Mouse (Mus musculus) stomach, embryonic 14.5 days (tissue): Measurements from ENCODE around the gene Sult2b1. TPM values are rescaled to one million over a fixed set of nuclear protein-coding genes. Genes with fewer than 3 reads are reported as not detected.

ENCODE experiments used
- ATAC-seq: fragments of 200-750 bp; cut with Nextera tagmentation; 2 replicates; pipeline ENCODE4 v1.8.0; 2017; ENCODE audit warnings: low read depth, moderate TSS enrichment; ENCODE audit not compliant: insufficient number of reproducible peaks, insufficient read depth, low FRiP score
- H3K27ac ChIP-seq: fragments of 300-500 bp; sonication (generic); 2 replicates; pipeline ENCODE4 v1.5.1; 2014; ENCODE audit warnings: mild to moderate bottlenecking, low read length, moderate library complexity, mixed read lengths
- H3K27me3 ChIP-seq: fragments of 300-500 bp; sonication (generic); 2 replicates; pipeline ENCODE4 v1.6.1; 2014; ENCODE audit warnings: low read length, control low read depth, mixed read lengths; ENCODE audit not compliant: control insufficient read depth, insufficient read depth
- H3K36me3 ChIP-seq: fragments of 300-500 bp; sonication (generic); 2 replicates; pipeline ENCODE4 v1.6.1; 2014; ENCODE audit warnings: mild to moderate bottlenecking, control low read depth, low read length, moderate library complexity, mixed read lengths; ENCODE audit not compliant: control insufficient read depth, insufficient read depth
- H3K4me1 ChIP-seq: fragments of 300-500 bp; sonication (generic); 2 replicates; pipeline ENCODE4 v1.6.1; 2014; ENCODE audit warnings: low read length, control low read depth, mixed read lengths; ENCODE audit not compliant: control insufficient read depth, insufficient read depth
- H3K4me2 ChIP-seq: fragments of 300-500 bp; sonication (generic); replicated peaks from 2 replicates; pipeline ENCODE4 v1.6.1; 2014; ENCODE audit warnings: low read depth, low read length, control low read depth
- H3K4me3 ChIP-seq: fragments of 300-500 bp; sonication (generic); 2 replicates; pipeline ENCODE4 v1.5.1; 2014; ENCODE audit warnings: low read depth, low read length, control low read depth
- H3K9ac ChIP-seq: fragments of 300-500 bp; sonication (generic); replicated peaks from 2 replicates; pipeline ENCODE4 v1.6.1; 2014; ENCODE audit warnings: low read depth, mild to moderate bottlenecking, control low read depth, low read length, moderate library complexity, mixed read lengths
- H3K9me3 ChIP-seq: fragments of 300-500 bp; sonication (generic); 2 replicates; pipeline ENCODE4 v1.6.1; 2016; ENCODE audit warnings: low read depth, low read length, control low read depth; ENCODE audit not compliant: control insufficient read depth
- WGBS: fragments of 180-500 bp; shearing (Covaris S2); extraction: QIAGEN DNeasy Blood & Tissue Kit; methylation state at CpG from one replicate; pipeline ENCODE4 v1.1.7; 2014; 5-methylcytosine and 5-hydroxymethylcytosine counted together
- polyA plus RNA-seq: library from polyadenylated mRNA; unstranded; fragments of >200 nt; fragmentation: Nextera tagmentation; extraction: Ambion mirVana; gene quantifications from 2 replicates; pipeline ENCODE4 v1.2.1, GENCODE M21; 2014

Sult2b1 gene
- polyA plus RNA-seq, 1 experiment from 2014 or later: 3.6 TPM

DNA sequence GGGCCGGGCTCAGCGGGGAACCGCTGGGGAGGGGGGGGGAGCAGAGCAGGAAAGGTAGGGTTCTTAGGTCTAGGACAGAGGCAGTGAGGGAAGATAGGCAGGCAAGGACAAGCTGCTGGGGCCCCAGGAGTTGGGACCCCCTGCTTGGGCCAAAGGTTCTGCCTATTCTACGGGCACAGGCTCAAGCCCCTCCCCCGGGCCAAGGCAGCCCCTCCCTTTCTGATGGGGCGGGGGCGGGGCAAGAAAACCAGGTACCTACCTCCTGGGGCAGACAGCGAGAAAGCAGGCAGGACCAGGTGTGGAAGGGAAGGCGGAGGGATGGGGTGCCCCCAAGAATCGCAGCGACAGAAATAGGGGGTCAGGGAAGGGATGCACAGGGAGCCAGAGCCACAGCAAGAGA is 24.0 kb upstream of the Sult2b1 start:
- ATAC-seq: no peak
- Histone ChIP-seq H3K36me3 (peaks cover 59% of the 10 kb centered on the region), H3K4me1 (peaks cover 10% of the 10 kb centered on the region; the same call in 1 of the 2 replicates), H3K27ac (no peak overlapping the region), H3K9me3 (no peaks in the 10 kb centered on the region), H3K27me3 (no peaks in the 10 kb centered on the region), H3K4me3 (no peak overlapping the region), H3K4me2 (no peak overlapping the region), H3K9ac (no peak overlapping the region)
- 41% methylated on average over 11 of the region's 11 CpGs for WGBS

DNA sequence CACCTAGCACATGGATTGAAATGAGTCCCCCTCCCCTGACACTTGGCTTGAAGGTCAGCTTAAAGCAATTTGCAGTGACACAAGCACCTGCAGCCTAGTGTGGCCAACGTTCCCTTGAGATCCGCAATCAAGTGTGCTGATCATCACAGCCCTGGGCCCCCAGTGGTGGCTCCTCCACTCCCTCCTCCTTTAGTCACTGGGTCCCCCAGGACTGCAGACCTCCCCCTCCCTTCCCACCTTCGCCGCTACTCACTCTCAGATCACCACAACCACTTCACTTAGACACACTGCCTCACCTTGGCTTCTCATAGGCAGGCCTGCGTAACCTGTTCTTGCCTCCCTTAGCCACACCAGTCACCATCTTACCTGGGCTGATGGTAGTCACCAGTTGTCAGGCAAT is 21.5 kb upstream of the Sult2b1 start:
- Histone ChIP-seq H3K36me3 (peaks cover 42% of the 10 kb centered on the region), H3K9ac (no peak overlapping the region), H3K4me2 (no peak overlapping the region), H3K9me3 (no peaks in the 10 kb centered on the region), H3K27ac (no peak overlapping the region), H3K4me1 (no peaks in the 10 kb centered on the region), H3K4me3 (no peak overlapping the region), H3K27me3 (no peaks in the 10 kb centered on the region)
- no peak for ATAC-seq
- 56% methylated on average over 5 of the region's 5 CpGs for WGBS

DNA sequence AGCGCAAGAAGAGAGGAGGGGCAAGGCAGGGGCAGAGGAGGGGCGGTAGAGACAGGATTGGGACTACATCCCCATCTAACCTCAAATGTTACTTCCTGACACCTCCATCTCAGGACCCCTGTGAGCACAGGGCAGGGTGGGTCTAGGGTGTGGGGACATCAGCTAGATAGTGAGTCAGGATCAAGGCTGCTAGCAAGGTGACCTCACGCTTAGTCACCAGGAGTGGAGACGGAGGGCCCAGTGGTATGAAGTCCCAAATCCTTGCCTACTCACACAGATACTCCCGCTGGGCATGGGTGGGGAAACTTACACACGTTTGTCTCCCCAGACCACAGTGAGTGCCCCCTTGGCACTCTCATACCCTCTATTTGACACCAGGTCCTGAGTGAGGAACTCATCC is 18.1 kb upstream of the Sult2b1 start:
- Histone ChIP-seq H3K4me1 (peaks cover 13% of the 10 kb centered on the region; the same call in 1 of the 2 replicates), H3K9me3 (no peaks in the 10 kb centered on the region), H3K4me2 (no peak overlapping the region), H3K27me3 (0 out of 2 replicates have a peak, but pooled peaks cover 3% of the 10 kb centered on the region), H3K27ac (no peak overlapping the region), H3K9ac (no peak overlapping the region), H3K36me3 (peaks cover 8% of the 10 kb centered on the region; the same call in 1 of the 2 replicates), H3K4me3 (no peak overlapping the region)
- ATAC-seq: no peak
- 91% methylated on average over 6 of the region's 6 CpGs for WGBS

DNA sequence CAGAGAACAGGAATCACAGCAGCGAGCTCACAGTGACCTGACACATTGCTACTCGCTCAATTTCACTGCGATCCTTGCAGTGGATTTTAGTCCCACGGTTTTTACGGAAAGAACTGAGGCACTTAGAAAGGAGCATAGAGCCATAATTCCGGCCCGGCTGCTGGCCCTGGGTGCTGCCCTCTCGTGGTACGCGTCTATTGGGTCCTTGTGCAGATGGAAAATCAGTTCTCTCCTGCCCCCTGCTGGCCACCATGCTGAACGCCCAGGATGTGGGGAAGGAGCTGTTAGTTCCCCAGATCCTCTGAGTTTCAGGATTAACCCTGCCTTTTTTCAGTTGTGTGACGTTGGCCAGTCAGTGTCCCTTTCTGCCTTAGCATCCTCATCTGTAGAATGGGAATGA is 16.9 kb upstream of the Sult2b1 start:
- Histone ChIP-seq H3K9ac (no peak overlapping the region), H3K27ac (no peak overlapping the region), H3K4me3 (peak overlapping the region; percentile 11; the same call in 1 of the 2 replicates), H3K4me2 (peak overlapping the region; percentile 41), H3K4me1 (peaks cover 16% of the 10 kb centered on the region; the same call in 1 of the 2 replicates), H3K27me3 (peaks cover 8% of the 10 kb centered on the region; the same call in 1 of the 2 replicates), H3K9me3 (no peaks in the 10 kb centered on the region), H3K36me3 (no peaks in the 10 kb centered on the region; the same call in 1 of the 2 replicates)
- ATAC-seq: peak; percentile 47
- under 1% methylated on average over 12 of the region's 12 CpGs for WGBS

DNA sequence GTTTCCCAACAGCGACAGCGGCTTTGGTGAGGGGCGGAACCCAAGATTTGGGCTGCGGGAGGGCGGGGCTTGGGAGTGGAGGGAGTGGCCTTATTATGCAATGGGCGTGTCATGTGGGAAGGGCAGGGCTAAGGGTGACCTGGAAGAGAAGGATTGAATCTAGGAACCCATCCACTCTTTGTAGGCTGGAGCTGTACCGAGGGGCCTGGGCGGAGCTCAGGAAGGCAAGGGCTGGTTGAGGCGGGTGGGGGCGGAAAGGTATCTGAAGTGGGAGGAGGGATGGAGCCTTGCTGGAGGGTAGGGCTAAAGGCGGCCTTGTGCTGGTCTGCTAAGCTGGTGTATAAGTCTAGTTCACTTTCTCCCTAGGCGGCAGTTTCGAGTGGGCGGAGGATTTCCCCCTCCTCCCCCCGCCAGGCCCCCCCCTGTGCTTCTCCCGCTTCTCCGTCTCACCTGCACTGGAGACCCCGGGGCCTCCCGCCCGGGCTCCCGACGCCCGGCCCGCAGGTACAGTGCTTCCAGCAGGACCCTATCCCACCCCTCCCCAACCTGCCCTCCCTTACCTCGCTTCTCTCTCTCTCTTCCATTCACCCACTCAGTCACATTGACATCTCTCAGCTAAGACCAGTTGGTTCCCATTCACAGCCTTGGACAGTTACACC is 16.2 kb upstream of the Sult2b1 start:
- 0 out of 2 replicates have a peak overlapping the region, but pooled peaks have one; percentile 21 for H3K27ac ChIP-seq
- H3K9me3 ChIP-seq: no peaks in the 10 kb centered on the region
- ATAC-seq: peak; percentile 62; the same call in 1 of the 2 replicates
- H3K27me3 ChIP-seq: peaks cover 8% of the 10 kb centered on the region; the same call in 1 of the 2 replicates
- 19% methylated on average over 22 of the region's 25 CpGs for WGBS
- H3K9ac ChIP-seq: no peak overlapping the region
- no peaks in the 10 kb centered on the region for H3K36me3 ChIP-seq
- peak overlapping the region; percentile 41 for H3K4me2 ChIP-seq
- peaks cover 16% of the 10 kb centered on the region; the same call in 1 of the 2 replicates for H3K4me1 ChIP-seq
- peak overlapping the region; percentile 11; the same call in 1 of the 2 replicates for H3K4me3 ChIP-seq

DNA sequence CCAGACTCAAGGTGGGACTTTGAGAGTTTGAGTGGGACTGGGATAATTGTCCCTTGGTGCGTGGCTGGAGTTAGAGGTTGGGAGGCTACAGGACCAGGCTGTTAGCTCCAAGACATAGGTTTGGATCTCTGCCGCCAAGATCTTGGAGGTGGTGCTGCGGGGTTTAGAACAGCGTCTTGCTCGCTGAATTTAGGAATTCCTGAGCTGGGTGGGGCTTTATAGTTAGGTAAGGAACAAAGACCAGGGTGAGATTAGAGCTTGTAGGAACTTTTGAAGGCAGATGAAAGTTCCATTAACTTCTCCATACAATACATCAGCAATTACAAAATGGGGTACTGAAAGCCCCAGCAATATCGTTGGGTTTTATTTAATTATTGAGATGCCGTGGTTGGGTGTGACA is 15.5 kb upstream of the Sult2b1 start:
- H3K4me1 ChIP-seq: peaks cover 16% of the 10 kb centered on the region; the same call in 1 of the 2 replicates
- H3K36me3 ChIP-seq: no peaks in the 10 kb centered on the region
- no peaks in the 10 kb centered on the region for H3K9me3 ChIP-seq
- H3K27ac ChIP-seq: no peak overlapping the region
- peaks cover 8% of the 10 kb centered on the region; the same call in 1 of the 2 replicates for H3K27me3 ChIP-seq
- no peak overlapping the region for H3K9ac ChIP-seq
- no peak for ATAC-seq
- peak overlapping the region; percentile 41 for H3K4me2 ChIP-seq
- H3K4me3 ChIP-seq: 0 out of 2 replicates have a peak overlapping the region, but pooled peaks have one; percentile 11
- WGBS: 40% methylated on average over 7 of the region's 7 CpGs

DNA sequence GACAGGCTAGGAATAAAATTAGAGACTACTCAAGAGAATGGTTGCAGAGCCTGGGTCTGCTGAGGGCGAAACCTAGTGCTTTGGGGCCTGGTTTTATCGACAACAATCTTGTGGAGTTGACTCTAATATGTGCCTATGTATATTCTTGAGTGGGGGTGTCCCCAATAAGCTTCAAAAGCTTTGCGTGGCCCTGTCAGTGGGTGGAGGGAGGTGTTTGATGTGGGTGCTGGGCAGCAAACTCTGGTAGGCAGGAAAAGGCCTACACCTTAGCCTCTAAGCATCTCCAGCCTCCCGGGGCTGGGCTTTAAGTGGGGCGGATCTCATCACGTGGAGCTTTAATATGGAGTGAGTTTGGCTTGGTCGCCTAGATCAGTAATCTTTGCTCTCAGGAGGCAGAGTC is 14.5 kb upstream of the Sult2b1 start:
- Histone ChIP-seq H3K4me1 (peaks cover 16% of the 10 kb centered on the region; the same call in 1 of the 2 replicates), H3K36me3 (no peaks in the 10 kb centered on the region), H3K9ac (no peak overlapping the region), H3K27ac (no peak overlapping the region), H3K9me3 (no peaks in the 10 kb centered on the region), H3K27me3 (peaks cover 8% of the 10 kb centered on the region; the same call in 1 of the 2 replicates), H3K4me3 (peak overlapping the region; percentile 40), H3K4me2 (peak overlapping the region; percentile 73)
- no peak for ATAC-seq
- 59% methylated on average over 7 of the region's 7 CpGs for WGBS

DNA sequence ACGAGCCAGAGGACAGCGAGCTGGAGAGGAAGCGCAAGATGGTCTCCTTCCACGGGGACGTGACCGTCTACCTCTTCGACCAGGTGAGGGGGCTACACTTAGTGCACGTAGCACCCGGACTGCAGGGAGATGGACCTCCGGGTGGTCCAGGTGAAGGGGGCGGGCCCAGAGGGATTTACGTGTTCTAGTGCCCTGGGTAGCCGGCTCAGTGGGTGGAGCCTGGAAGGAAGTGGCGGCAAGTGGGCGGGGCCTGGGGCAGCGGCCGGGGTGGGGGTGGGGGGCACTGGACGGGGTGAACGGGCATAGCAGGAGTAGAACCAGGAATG is 14.0 kb upstream of the Sult2b1 start:
- H3K36me3 ChIP-seq: no peaks in the 10 kb centered on the region
- H3K4me2 ChIP-seq: peak overlapping the region; percentile 73
- H3K9me3 ChIP-seq: no peaks in the 10 kb centered on the region
- no peak for ATAC-seq
- H3K27ac ChIP-seq: no peak overlapping the region
- WGBS: 2% methylated on average over 19 of the region's 19 CpGs
- peak overlapping the region; percentile 28; the same call in 1 of the 2 replicates for H3K9ac ChIP-seq
- H3K4me3 ChIP-seq: peak overlapping the region; percentile 40
- H3K27me3 ChIP-seq: peaks cover 8% of the 10 kb centered on the region; the same call in 1 of the 2 replicates
- peaks cover 16% of the 10 kb centered on the region; the same call in 1 of the 2 replicates for H3K4me1 ChIP-seq
